Mouse (Mus musculus): ENCODE results near the gene Clcf1. TPM values are rescaled to one million over a fixed set of nuclear protein-coding genes. Genes with fewer than 3 reads are reported as not detected.
A peak's percentile ranks its signal among the peaks of the same experiment; 100 is the strongest.

Gene Clcf1
- polyA plus RNA-seq, 1 experiment from 2014 or later: 0.40 TPM

DNA sequence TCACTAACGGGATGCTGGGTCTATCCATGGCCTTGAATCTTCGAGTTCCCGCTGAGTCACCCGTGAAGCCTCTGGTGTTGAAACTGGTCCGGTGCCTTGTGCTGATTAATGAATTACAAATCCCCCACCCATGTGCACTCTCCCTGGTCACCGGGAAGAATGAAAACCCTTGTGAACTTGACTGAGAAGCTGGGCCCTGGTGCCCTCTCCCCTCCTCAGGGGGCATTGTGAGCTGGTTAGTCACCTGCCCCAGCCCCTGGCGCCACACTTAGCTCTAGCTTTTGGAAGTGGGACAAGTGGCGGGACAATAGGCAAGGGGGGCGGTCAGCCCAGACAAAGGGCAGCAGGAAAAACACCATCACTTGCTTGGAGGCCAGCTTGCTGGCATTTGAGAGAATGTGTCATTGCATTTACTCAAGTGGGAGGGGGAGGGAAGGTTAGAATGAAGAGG lies 489 bp upstream of the Clcf1 start:
- peak overlapping the region; percentile 93; the same call in 1 of the 2 replicates for H3K4me2 ChIP-seq (ENCODE audit: low read length)
- H3K36me3 ChIP-seq (ENCODE audit: control insufficient read depth, insufficient read depth, low read length): no peaks in the 10 kb centered on the region
- H3K27me3 ChIP-seq (ENCODE audit: control insufficient read depth, insufficient read depth, low read depth, low read length): peaks cover 37% of the 10 kb centered on the region
- ATAC-seq: no peak
- no peak overlapping the region for H3K4me3 ChIP-seq (ENCODE audit: low read depth, low read length)
- H3K4me1 ChIP-seq (ENCODE audit: control insufficient read depth, insufficient read depth, low read length): peaks cover 16% of the 10 kb centered on the region
- H3K27ac ChIP-seq (ENCODE audit: low read length): no peak overlapping the region
- WGBS: 5% methylated on average over 9 of the region's 9 CpGs
- H3K9me3 ChIP-seq (replicated peaks; ENCODE audit: control insufficient read depth, low read length, poor library complexity, severe bottlenecking): no peaks in the 10 kb centered on the region
- no peak overlapping the region for H3K9ac ChIP-seq (ENCODE audit: low read depth, low read length)

DNA sequence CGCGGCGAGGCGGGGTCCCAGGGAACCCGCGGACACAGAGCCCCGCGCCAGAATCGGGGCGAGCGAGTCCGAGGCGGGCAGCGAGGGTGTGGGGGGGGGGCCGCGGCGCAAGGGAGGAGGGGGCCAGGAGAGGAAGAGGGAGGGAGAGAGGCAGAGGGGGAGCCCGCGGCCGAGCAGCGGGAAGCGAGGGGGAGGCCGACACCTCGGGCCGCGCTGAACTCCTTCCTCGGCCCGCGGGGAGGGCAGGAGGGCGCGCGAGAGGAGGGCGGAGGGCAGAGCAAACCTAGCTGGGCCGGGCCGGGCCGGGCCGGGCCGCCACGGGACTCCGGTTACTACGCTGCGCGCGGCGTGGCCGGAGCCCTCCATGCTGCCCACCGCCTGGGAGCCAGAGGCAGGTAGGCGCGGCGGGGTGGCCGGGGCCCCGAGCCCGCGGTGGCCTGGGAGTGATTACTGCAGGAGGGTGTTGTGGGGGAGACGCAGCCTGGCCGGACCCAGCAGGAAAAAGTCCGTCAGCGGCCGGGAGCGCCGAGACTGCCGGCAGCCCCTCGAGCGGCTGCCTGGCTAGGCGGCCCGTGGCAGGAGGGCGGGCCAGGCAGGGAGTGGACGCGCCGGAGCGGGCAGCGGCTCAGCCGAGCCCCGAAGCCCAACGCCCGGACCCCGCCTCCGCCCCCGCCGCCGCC lies 873 bp downstream of the Clcf1 start:
- Histone ChIP-seq H3K4me3 (ENCODE audit: low read depth, low read length) (peak overlapping the region; percentile 50), H3K27ac (ENCODE audit: low read length) (no peak overlapping the region), H3K9ac (ENCODE audit: low read depth, low read length) (peak overlapping the region; percentile 69), H3K9me3 (replicated peaks; ENCODE audit: control insufficient read depth, low read length, poor library complexity, severe bottlenecking) (no peaks in the 10 kb centered on the region), H3K4me1 (ENCODE audit: control insufficient read depth, insufficient read depth, low read length) (peaks cover 16% of the 10 kb centered on the region), H3K4me2 (ENCODE audit: low read length) (peak overlapping the region; percentile 93), H3K27me3 (ENCODE audit: control insufficient read depth, insufficient read depth, low read depth, low read length) (peaks cover 34% of the 10 kb centered on the region), H3K36me3 (ENCODE audit: control insufficient read depth, insufficient read depth, low read length) (no peaks in the 10 kb centered on the region)
- ATAC-seq: no peak
- WGBS: 1% methylated on average over 45 of the region's 81 CpGs

DNA sequence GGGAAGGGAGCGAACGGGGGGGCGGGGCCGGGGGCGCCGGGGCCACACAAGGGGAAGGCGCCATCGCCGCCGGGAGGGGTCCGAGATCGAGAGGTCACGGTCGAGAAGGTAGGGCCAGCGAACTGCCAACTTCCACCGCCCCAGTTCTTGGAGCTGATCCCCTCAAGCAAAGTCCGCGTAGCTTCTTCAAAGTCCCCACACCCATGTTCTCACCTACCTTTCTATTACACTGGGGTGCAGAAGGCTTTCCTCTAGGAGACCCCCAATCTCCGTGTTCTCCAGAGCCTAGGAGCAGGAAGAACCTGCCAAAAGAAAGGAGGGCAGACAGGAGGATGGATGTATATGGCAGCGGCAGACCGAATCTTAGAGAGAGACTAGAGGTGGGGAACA lies 1.4 kb downstream of the Clcf1 start:
- H3K4me1 ChIP-seq (ENCODE audit: control insufficient read depth, insufficient read depth, low read length): peaks cover 16% of the 10 kb centered on the region
- H3K9me3 ChIP-seq (replicated peaks; ENCODE audit: control insufficient read depth, low read length, poor library complexity, severe bottlenecking): no peaks in the 10 kb centered on the region
- H3K27ac ChIP-seq (ENCODE audit: low read length): no peak overlapping the region
- H3K9ac ChIP-seq (ENCODE audit: low read depth, low read length): peak overlapping the region; percentile 69
- H3K4me3 ChIP-seq (ENCODE audit: low read depth, low read length): peak overlapping the region; percentile 50
- peak overlapping the region; percentile 93 for H3K4me2 ChIP-seq (ENCODE audit: low read length)
- no peaks in the 10 kb centered on the region for H3K36me3 ChIP-seq (ENCODE audit: control insufficient read depth, insufficient read depth, low read length)
- no peak for ATAC-seq
- 8% methylated on average over 17 of the region's 21 CpGs for WGBS
- H3K27me3 ChIP-seq (ENCODE audit: control insufficient read depth, insufficient read depth, low read depth, low read length): peaks cover 34% of the 10 kb centered on the region

DNA sequence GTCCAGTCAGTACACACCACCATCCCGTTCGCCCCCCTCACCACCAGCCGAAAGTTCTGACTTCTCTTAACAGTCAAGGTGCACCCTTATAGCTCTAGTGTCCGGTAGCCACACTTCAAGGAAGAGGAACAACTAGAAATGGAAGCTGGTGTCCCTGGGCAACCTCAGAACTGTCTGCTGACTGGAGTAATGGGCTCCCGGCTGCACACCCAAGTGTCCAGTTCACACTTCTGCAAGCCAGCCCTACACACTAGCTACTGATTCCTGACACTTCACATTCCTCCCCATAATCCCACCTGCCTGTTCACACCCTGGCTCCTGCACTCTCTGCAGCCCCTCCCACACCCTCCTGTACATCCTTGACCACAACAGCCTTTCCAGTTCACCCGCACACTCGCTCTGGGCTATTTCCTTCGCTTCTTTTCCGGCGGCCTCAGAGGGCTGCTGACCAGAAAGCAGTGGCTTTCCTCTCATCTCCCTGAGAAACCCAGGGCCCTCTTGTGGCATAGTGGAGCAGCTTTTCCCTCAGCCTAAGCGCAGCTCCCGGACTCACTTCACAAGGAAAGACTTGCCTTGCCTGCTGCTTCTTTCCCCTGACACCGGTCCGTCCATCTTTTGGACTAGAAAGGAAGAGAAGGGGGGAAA lies 2.1 kb downstream of the Clcf1 start:
- Histone ChIP-seq H3K36me3 (ENCODE audit: control insufficient read depth, insufficient read depth, low read length) (no peaks in the 10 kb centered on the region), H3K27ac (ENCODE audit: low read length) (no peak overlapping the region), H3K4me3 (ENCODE audit: low read depth, low read length) (no peak overlapping the region), H3K4me2 (ENCODE audit: low read length) (no peak overlapping the region; the same call in 1 of the 2 replicates), H3K27me3 (ENCODE audit: control insufficient read depth, insufficient read depth, low read depth, low read length) (peaks cover 34% of the 10 kb centered on the region), H3K4me1 (ENCODE audit: control insufficient read depth, insufficient read depth, low read length) (peaks cover 16% of the 10 kb centered on the region), H3K9me3 (replicated peaks; ENCODE audit: control insufficient read depth, low read length, poor library complexity, severe bottlenecking) (no peaks in the 10 kb centered on the region), H3K9ac (ENCODE audit: low read depth, low read length) (no peak overlapping the region)
- ATAC-seq: no peak
- 18% methylated on average over 14 of the region's 14 CpGs for WGBS

DNA sequence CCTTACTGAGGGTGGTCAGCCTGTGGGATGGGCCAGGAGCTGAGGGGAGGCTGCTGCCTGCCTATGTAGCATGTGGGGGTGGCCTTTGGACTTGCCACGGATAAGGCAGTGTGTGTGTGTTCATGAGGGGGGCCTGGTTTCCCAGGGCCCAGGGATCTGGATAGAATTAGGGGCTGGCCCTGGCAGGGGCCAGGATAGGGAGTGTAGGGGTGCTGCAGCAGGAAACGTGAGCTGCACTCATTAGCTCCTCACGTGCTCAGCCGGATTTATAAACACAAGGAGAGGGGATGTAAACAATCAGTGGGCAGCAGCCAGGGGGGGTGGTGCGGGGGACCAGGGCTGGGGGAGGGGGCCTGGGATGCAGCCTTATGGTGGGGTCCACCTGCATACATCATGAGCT lies 3.1 kb downstream of the Clcf1 start:
- Histone ChIP-seq H3K27me3 (ENCODE audit: control insufficient read depth, insufficient read depth, low read depth, low read length) (peaks cover 28% of the 10 kb centered on the region), H3K27ac (ENCODE audit: low read length) (no peak overlapping the region), H3K36me3 (ENCODE audit: control insufficient read depth, insufficient read depth, low read length) (no peaks in the 10 kb centered on the region), H3K4me2 (ENCODE audit: low read length) (no peak overlapping the region), H3K4me3 (ENCODE audit: low read depth, low read length) (no peak overlapping the region), H3K9ac (ENCODE audit: low read depth, low read length) (no peak overlapping the region), H3K4me1 (ENCODE audit: control insufficient read depth, insufficient read depth, low read length) (peaks cover 16% of the 10 kb centered on the region), H3K9me3 (replicated peaks; ENCODE audit: control insufficient read depth, low read length, poor library complexity, severe bottlenecking) (no peaks in the 10 kb centered on the region)
- WGBS: 16% methylated on average over 4 of the region's 5 CpGs
- ATAC-seq: no peak

DNA sequence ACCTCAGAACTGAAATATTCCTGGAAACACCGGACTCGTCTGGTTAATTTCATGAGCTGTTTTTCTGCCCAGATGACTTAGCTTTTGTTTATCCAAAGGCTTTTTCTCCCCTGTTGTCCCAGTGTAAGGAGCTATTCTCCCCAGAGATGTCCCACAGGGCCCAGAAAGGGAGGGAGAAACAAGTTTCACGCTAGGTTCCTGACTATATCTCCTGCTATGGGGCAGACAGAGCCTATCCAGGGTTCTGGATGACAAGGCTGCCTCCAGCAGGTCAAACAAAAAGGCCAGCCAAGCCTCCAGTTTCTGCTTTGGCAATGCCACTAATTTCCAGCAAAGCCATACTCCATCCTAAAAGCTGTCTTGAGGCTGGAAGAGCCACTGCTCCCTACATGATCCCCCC lies 3.8 kb downstream of the Clcf1 start:
- 41% methylated on average over 3 of the region's 3 CpGs for WGBS

DNA sequence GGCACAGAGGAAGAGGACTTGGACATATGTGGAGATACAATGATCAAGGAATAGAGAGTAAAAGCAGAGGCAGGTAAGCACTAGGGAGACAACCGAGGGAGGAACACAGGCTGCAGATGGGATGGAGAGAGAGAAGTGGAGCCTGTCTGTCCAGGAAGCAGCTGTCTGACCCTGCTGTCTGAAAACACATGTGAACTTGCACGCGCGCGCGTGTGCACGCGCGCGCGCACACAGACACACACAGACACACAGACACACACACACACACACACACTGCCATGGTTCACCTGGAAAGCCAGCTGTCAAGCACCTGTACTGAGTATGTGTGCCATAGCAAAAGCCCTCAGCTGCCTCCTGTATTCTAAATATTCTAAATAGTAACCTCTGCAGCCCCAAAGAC lies 4.3 kb downstream of the Clcf1 start:
- Histone ChIP-seq H3K36me3 (ENCODE audit: control insufficient read depth, insufficient read depth, low read length) (no peaks in the 10 kb centered on the region), H3K4me2 (ENCODE audit: low read length) (no peak overlapping the region), H3K27me3 (ENCODE audit: control insufficient read depth, insufficient read depth, low read depth, low read length) (peaks cover 19% of the 10 kb centered on the region), H3K4me3 (ENCODE audit: low read depth, low read length) (no peak overlapping the region), H3K27ac (ENCODE audit: low read length) (no peak overlapping the region), H3K9ac (ENCODE audit: low read depth, low read length) (no peak overlapping the region), H3K4me1 (ENCODE audit: control insufficient read depth, insufficient read depth, low read length) (peaks cover 16% of the 10 kb centered on the region), H3K9me3 (replicated peaks; ENCODE audit: control insufficient read depth, low read length, poor library complexity, severe bottlenecking) (no peaks in the 10 kb centered on the region)
- ATAC-seq: no peak
- 88% methylated on average over 11 of the region's 11 CpGs for WGBS

More for the DNA sequence above, 3.8 kb downstream of the Clcf1 start:
- peaks cover 16% of the 10 kb centered on the region for H3K4me1 ChIP-seq (ENCODE audit: control insufficient read depth, insufficient read depth, low read length)
- no peaks in the 10 kb centered on the region for H3K9me3 ChIP-seq (replicated peaks; ENCODE audit: control insufficient read depth, low read length, poor library complexity, severe bottlenecking)
- H3K36me3 ChIP-seq (ENCODE audit: control insufficient read depth, insufficient read depth, low read length): no peaks in the 10 kb centered on the region
- H3K4me3 ChIP-seq (ENCODE audit: low read depth, low read length): no peak overlapping the region
- H3K4me2 ChIP-seq (ENCODE audit: low read length): no peak overlapping the region
- H3K27me3 ChIP-seq (ENCODE audit: control insufficient read depth, insufficient read depth, low read depth, low read length): peaks cover 23% of the 10 kb centered on the region
- H3K27ac ChIP-seq (ENCODE audit: low read length): no peak overlapping the region
- ATAC-seq: no peak
- H3K9ac ChIP-seq (ENCODE audit: low read depth, low read length): no peak overlapping the region

DNA sequence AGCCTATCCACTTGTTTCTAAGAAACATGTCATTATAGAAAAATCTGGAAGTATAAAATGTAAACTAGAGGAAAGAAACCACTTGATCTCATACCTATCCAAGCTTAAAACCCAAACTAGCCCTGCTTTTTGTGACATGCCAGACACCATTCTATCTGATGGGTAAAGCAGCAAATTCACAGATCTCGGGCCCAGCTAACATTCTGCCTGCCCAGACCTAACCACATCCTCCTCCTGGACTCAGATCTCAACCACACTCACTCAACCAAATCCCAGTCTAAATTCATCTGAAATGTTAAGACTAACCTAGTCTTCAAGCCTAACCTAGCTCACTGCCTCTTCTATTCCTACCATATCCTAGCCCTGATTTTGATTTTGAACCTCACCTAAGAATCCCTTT lies 4.7 kb downstream of the Clcf1 start:
- Histone ChIP-seq H3K4me3 (ENCODE audit: low read depth, low read length) (no peak overlapping the region), H3K36me3 (ENCODE audit: control insufficient read depth, insufficient read depth, low read length) (no peaks in the 10 kb centered on the region), H3K9ac (ENCODE audit: low read depth, low read length) (no peak overlapping the region), H3K27ac (ENCODE audit: low read length) (no peak overlapping the region), H3K9me3 (replicated peaks; ENCODE audit: control insufficient read depth, low read length, poor library complexity, severe bottlenecking) (no peaks in the 10 kb centered on the region), H3K4me2 (ENCODE audit: low read length) (no peak overlapping the region), H3K27me3 (ENCODE audit: control insufficient read depth, insufficient read depth, low read depth, low read length) (peaks cover 15% of the 10 kb centered on the region), H3K4me1 (ENCODE audit: control insufficient read depth, insufficient read depth, low read length) (peaks cover 16% of the 10 kb centered on the region)
- WGBS: 87% methylated on average over 1 of the region's 1 CpGs
- no peak for ATAC-seq

DNA sequence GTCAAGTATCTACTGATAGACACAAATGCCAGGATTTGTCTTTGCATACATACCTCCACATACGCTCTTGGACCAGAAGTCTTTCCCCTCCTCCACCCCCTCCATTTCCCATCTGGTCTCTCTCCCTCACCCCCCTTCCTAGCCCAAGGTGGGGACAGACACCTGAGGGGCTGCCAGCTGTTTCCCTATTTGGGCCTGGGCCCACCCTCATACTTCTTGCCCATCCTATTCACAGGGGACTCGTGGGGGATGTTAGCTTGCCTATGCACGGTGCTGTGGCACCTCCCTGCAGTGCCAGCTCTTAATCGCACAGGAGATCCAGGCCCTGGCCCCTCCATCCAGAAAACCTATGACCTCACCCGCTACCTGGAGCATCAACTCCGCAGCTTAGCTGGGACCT lies 5.9 kb downstream of the Clcf1 start:
- Histone ChIP-seq H3K4me1 (ENCODE audit: control insufficient read depth, insufficient read depth, low read length) (peaks cover 6% of the 10 kb centered on the region), H3K9ac (ENCODE audit: low read depth, low read length) (no peak overlapping the region), H3K27ac (ENCODE audit: low read length) (no peak overlapping the region), H3K9me3 (replicated peaks; ENCODE audit: control insufficient read depth, low read length, poor library complexity, severe bottlenecking) (no peaks in the 10 kb centered on the region), H3K36me3 (ENCODE audit: control insufficient read depth, insufficient read depth, low read length) (no peaks in the 10 kb centered on the region), H3K27me3 (ENCODE audit: control insufficient read depth, insufficient read depth, low read depth, low read length) (peaks cover 12% of the 10 kb centered on the region), H3K4me3 (ENCODE audit: low read depth, low read length) (no peak overlapping the region), H3K4me2 (ENCODE audit: low read length) (no peak overlapping the region)
- WGBS: 82% methylated on average over 6 of the region's 6 CpGs
- ATAC-seq: no peak

All from midbrain, embryonic 16.5 days (tissue).